In genomic region chr11:4678700-4679440, GRCm38 (mm10) we compare ENCODE assay signal across 11 mouse cellular contexts. TPM values are rescaled to one million over a fixed set of nuclear protein-coding genes. Genes with fewer than 3 reads are reported as not detected.
DNase-seq lines count a peak whose midpoint lies in the region; ATAC-seq and TF ChIP-seq lines count a peak whose summit lies in the region.
"Had no signal": no experiment of that assay in that cellular context is flagged by ENCODE, and none has a peak within 500 bp of the region (broad histone marks: within the 10 kb centered on the region; RNA-seq: fewer than 3 reads in every experiment).

No protein-coding gene starts in this region.

- no peak overlapping the region for H3K9ac ChIP-seq in liver, embryonic 13.5 days
- H3K9ac ChIP-seq in liver, postnatal 0 days (replicated peaks): no peak overlapping the region
- no peak overlapping the region for H3K9ac ChIP-seq in neural tube, embryonic 15.5 days (replicated peaks)
- H3K9ac ChIP-seq: lung, embryonic 15.5 days had no signal

- no peak for TF ChIP-seq EP300 in liver, postnatal 0 days (IDR thresholded peaks at IDR 0.05; ENCODE audit: low read depth)

- DNase-seq in liver, embryonic 13.5 days: no peak
- DNase-seq in liver, postnatal 0 days: no peak
- DNase-seq in forelimb bud, embryonic 11.5 days (ENCODE audit: low read depth, low spot score): peak; percentile 19
- DNase-seq in layer of hippocampus, postnatal 25 days (ENCODE audit: extremely low spot score in 1 of 2, low spot score in 1 of 2): peak; percentile 48 to 59
- DNase-seq in lung, adult 2 months: no peak
- DNase-seq in lung, adult 18-20 months: no peak
- no peak for DNase-seq in thymus, adult 2 months
- DNase-seq: thymus, postnatal 36 days had no signal

- H3K9me3 ChIP-seq in liver, embryonic 13.5 days (replicated peaks): no peaks in the 10 kb centered on the region
- no peaks in the 10 kb centered on the region for H3K9me3 ChIP-seq in liver, postnatal 0 days (ENCODE audit: low read length)
- no peaks in the 10 kb centered on the region for H3K9me3 ChIP-seq in neural tube, embryonic 15.5 days (replicated peaks)
- H3K9me3 ChIP-seq: G1E; lung, embryonic 15.5 days had no signal

- no peak for TF ChIP-seq POLR2A in lung, adult 2 months (IDR thresholded peaks at IDR 0.05; ENCODE audit: borderline replicate concordance, extremely low read depth, low read depth, low read length)
- no peak for TF ChIP-seq POLR2A in thymus, adult 2 months (IDR thresholded peaks at IDR 0.05; ENCODE audit: control insufficient read depth, extremely low read depth, insufficient read depth, low read length, poor library complexity)

- H3K36me3 ChIP-seq in liver, embryonic 13.5 days: peaks cover 80% of the 10 kb centered on the region
- H3K36me3 ChIP-seq in liver, postnatal 0 days (replicated peaks; ENCODE audit: insufficient read depth, low read length): peaks cover 47% of the 10 kb centered on the region
- H3K36me3 ChIP-seq in neural tube, embryonic 15.5 days: peaks cover 63% of the 10 kb centered on the region
- peaks cover 26% of the 10 kb centered on the region for H3K36me3 ChIP-seq in thymus, adult 2 months (ENCODE audit: control insufficient read depth, insufficient read depth, low read length)

- no peak for ATAC-seq in liver, embryonic 13.5 days (ENCODE audit: low read depth)
- no peak for ATAC-seq in liver, postnatal 0 days
- ATAC-seq in neural tube, embryonic 15.5 days (ENCODE audit: low FRiP score): peak; percentile 71

- TF ChIP-seq CTCF in liver, postnatal 0 days (IDR thresholded peaks at IDR 0.05; ENCODE audit: low read depth): no peak
- TF ChIP-seq CTCF in lung, adult 2 months (IDR thresholded peaks at IDR 0.05; ENCODE audit: insufficient read depth, low read length): no peak
- no peak for TF ChIP-seq CTCF in thymus, adult 2 months (IDR thresholded peaks at IDR 0.05; ENCODE audit: borderline replicate concordance, control insufficient read depth, extremely low read depth, insufficient read depth, low read length, poor library complexity)

- peaks cover 48% of the 10 kb centered on the region for H3K4me1 ChIP-seq in liver, embryonic 13.5 days (replicated peaks)
- peaks cover 11% of the 10 kb centered on the region for H3K4me1 ChIP-seq in liver, postnatal 0 days (ENCODE audit: insufficient read depth)
- H3K4me1 ChIP-seq in neural tube, embryonic 15.5 days: peaks cover 11% of the 10 kb centered on the region; the same call in 1 of the 2 replicates
- no peaks in the 10 kb centered on the region for H3K4me1 ChIP-seq in lung, adult 2 months (ENCODE audit: control insufficient read depth, insufficient read depth, low read length)
- no peaks in the 10 kb centered on the region for H3K4me1 ChIP-seq in thymus, adult 2 months (replicated peaks; ENCODE audit: control insufficient read depth, insufficient read depth, low read length)
- H3K4me1 ChIP-seq: lung, embryonic 15.5 days had no signal

- H3K4me2 ChIP-seq in liver, embryonic 13.5 days: no peak overlapping the region
- H3K4me2 ChIP-seq in liver, postnatal 0 days (ENCODE audit: low read depth, low read length): no peak overlapping the region
- no peak overlapping the region for H3K4me2 ChIP-seq in neural tube, embryonic 15.5 days
- H3K4me2 ChIP-seq: lung, embryonic 15.5 days had no signal

- no peaks in the 10 kb centered on the region for H3K27me3 ChIP-seq in liver, embryonic 13.5 days
- H3K27me3 ChIP-seq in liver, postnatal 0 days (ENCODE audit: insufficient read depth, low read length): no peaks in the 10 kb centered on the region
- no peaks in the 10 kb centered on the region for H3K27me3 ChIP-seq in neural tube, embryonic 15.5 days (replicated peaks)
- no peaks in the 10 kb centered on the region for H3K27me3 ChIP-seq in thymus, adult 2 months (ENCODE audit: control insufficient read depth, insufficient read depth, low read length)
- H3K27me3 ChIP-seq: lung, embryonic 15.5 days had no signal

- 80% methylated on average over 13 of the region's 13 CpGs for WGBS in liver, embryonic 13.5 days (ENCODE audit: insufficient replicate concordance)
- WGBS in liver, postnatal 0 days (ENCODE audit: insufficient replicate concordance): 89% methylated on average over 13 of the region's 13 CpGs
- 69% methylated on average over 13 of the region's 13 CpGs for WGBS in neural tube, embryonic 15.5 days
- 76% methylated on average over 13 of the region's 13 CpGs for WGBS in lung, adult 2 months
- WGBS in thymus, adult 2 months: 97% methylated on average over 13 of the region's 13 CpGs

- H3K27ac ChIP-seq in liver, embryonic 13.5 days: peak overlapping the region; percentile 93
- no peak overlapping the region for H3K27ac ChIP-seq in liver, postnatal 0 days (ENCODE audit: low read depth)
- H3K27ac ChIP-seq in neural tube, embryonic 15.5 days (replicated peaks): peak overlapping the region; percentile 38
- H3K27ac ChIP-seq in thymus, adult 2 months (ENCODE audit: control insufficient read depth, insufficient read depth, low read length): no peak overlapping the region
- H3K27ac ChIP-seq: lung, embryonic 15.5 days had no signal

- no peak overlapping the region for H3K4me3 ChIP-seq in liver, embryonic 13.5 days (replicated peaks)
- H3K4me3 ChIP-seq in liver, postnatal 0 days (ENCODE audit: low read depth, low read length): no peak overlapping the region
- no peak overlapping the region for H3K4me3 ChIP-seq in neural tube, embryonic 15.5 days (replicated peaks)
- no peak overlapping the region for H3K4me3 ChIP-seq in lung, adult 2 months (replicated peaks; ENCODE audit: extremely low read depth, low read depth, low read length)
- H3K4me3 ChIP-seq in thymus, adult 2 months (ENCODE audit: control insufficient read depth, insufficient read depth, low read length): no peak overlapping the region
- H3K4me3 ChIP-seq: lung, embryonic 15.5 days had no signal

RNA-seq across cellular contexts. Expression of gene Uqcr10, which starts 25.3 kb away (rescaled TPM):
- polyA plus RNA-seq in liver, embryonic 13.5 days (2015; fragmentation: Nextera tagmentation; extraction: Ambion mirVana): 687 and 723 TPM in 2 replicates
- 1,070 and 1,167 TPM in 2 replicates for polyA plus RNA-seq in liver, postnatal 0 days (2015; fragmentation: Nextera tagmentation; extraction: Ambion mirVana)
- total RNA-seq in layer of hippocampus, postnatal 25 days (2021): 100 to 1,000 TPM; 391 to 441 TPM
- polyA plus RNA-seq in neural tube, embryonic 15.5 days (2015; fragmentation: Nextera tagmentation; extraction: Ambion mirVana): 722 and 793 TPM in 2 replicates
- polyA plus RNA-seq in lung, adult 2 months (2012; rRNA removed): 460 and 481 TPM in 2 replicates
- 662 and 850 TPM in 2 replicates for polyA plus RNA-seq in thymus, adult 2 months (2012; rRNA removed)

RNA-seq across cellular contexts. Expression of gene Zmat5, which starts 25.6 kb away (rescaled TPM):
- polyA plus RNA-seq in liver, embryonic 13.5 days (2015; fragmentation: Nextera tagmentation; extraction: Ambion mirVana): 30.2 and 31.0 TPM in 2 replicates
- polyA plus RNA-seq in liver, postnatal 0 days (2015; fragmentation: Nextera tagmentation; extraction: Ambion mirVana): 18.6 and 19.2 TPM in 2 replicates
- 10 to 100 TPM; 30.1 to 37.1 TPM for total RNA-seq in layer of hippocampus, postnatal 25 days (2021)
- 60.9 and 65.3 TPM in 2 replicates for polyA plus RNA-seq in neural tube, embryonic 15.5 days (2015; fragmentation: Nextera tagmentation; extraction: Ambion mirVana)
- polyA plus RNA-seq in lung, adult 2 months (2012; rRNA removed): 51.4 and 55.1 TPM in 2 replicates
- polyA plus RNA-seq in thymus, adult 2 months (2012; rRNA removed): 66.0 and 73.8 TPM in 2 replicates

RNA-seq across cellular contexts. Expression of gene Ascc2, which starts 41.3 kb away (rescaled TPM):
- polyA plus RNA-seq in liver, embryonic 13.5 days (2015; fragmentation: Nextera tagmentation; extraction: Ambion mirVana): 18.9 and 23.9 TPM in 2 replicates
- 9.5 and 9.7 TPM in 2 replicates for polyA plus RNA-seq in liver, postnatal 0 days (2015; fragmentation: Nextera tagmentation; extraction: Ambion mirVana)
- 10 to 100 TPM; 20.0 to 22.9 TPM for total RNA-seq in layer of hippocampus, postnatal 25 days (2021)
- 19.3 and 22.5 TPM in 2 replicates for polyA plus RNA-seq in neural tube, embryonic 15.5 days (2015; fragmentation: Nextera tagmentation; extraction: Ambion mirVana)
- polyA plus RNA-seq in lung, adult 2 months (2012; rRNA removed): 23.5 and 34.0 TPM in 2 replicates
- polyA plus RNA-seq in thymus, adult 2 months (2012; rRNA removed): 26.0 and 29.1 TPM in 2 replicates

RNA-seq across cellular contexts. Expression of gene Gm11032, which starts 59.0 kb away (rescaled TPM):
- polyA plus RNA-seq in liver, embryonic 13.5 days (2015; fragmentation: Nextera tagmentation; extraction: Ambion mirVana): not detected in 2 replicates
- polyA plus RNA-seq in liver, postnatal 0 days (2015; fragmentation: Nextera tagmentation; extraction: Ambion mirVana): not detected in 2 replicates
- total RNA-seq in layer of hippocampus, postnatal 25 days (2021): not detected
- not detected in 2 replicates for polyA plus RNA-seq in neural tube, embryonic 15.5 days (2015; fragmentation: Nextera tagmentation; extraction: Ambion mirVana)
- not detected in 2 replicates for polyA plus RNA-seq in lung, adult 2 months (2012; rRNA removed)
- not detected in 2 replicates for polyA plus RNA-seq in thymus, adult 2 months (2012; rRNA removed)
- total RNA-seq: G1E had no signal
- polyA plus RNA-seq: G1E; lung, embryonic 15.5 days had no signal

Comparison
In these comparisons a context has a peak if more than half of its experiments do, and no peak if none do; other contexts are left out.
1. H3K27ac ChIP-seq: peak in liver, embryonic 13.5 days (single experiment) and neural tube, embryonic 15.5 days (single experiment); none in liver, postnatal 0 days (single experiment) and thymus, adult 2 months (single experiment).
2. DNase-seq: peak in forelimb bud, embryonic 11.5 days (single experiment) and layer of hippocampus, postnatal 25 days (2 of 2); none in liver, embryonic 13.5 days (single experiment), liver, postnatal 0 days (single experiment), lung, adult 2 months (single experiment), lung, adult 18-20 months (0 of 2) and thymus, adult 2 months (single experiment).